In the genomic region with DNA sequence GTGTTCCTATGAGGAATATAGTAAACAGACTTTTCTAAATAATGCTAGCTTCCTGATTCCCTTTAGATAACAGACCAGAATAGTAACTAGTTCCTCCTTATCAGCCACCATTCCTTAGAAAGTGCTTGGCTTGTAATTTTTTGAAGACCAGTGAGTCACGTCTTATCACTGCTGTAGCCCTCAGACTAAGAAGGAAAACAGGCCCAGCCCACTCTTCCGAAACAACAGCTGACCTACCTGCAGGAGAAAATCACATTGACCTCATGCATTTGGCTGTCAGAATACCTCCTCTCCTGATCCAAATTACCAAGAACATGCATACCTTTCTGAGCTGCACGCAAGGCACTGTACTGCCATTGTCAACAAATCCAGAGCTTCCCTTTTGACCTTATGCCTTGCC, we compare ENCODE assay signal across 14 mouse cellular contexts. TPM values are rescaled to one million over a fixed set of nuclear protein-coding genes. Genes with fewer than 3 reads are reported as not detected.
DNase-seq lines count a peak whose midpoint lies in the region; ATAC-seq and TF ChIP-seq lines count a peak whose summit lies in the region.
"Had no signal": no experiment of that assay in that cellular context is flagged by ENCODE, and none has a peak within 500 bp of the region (broad histone marks: within the 10 kb centered on the region; RNA-seq: fewer than 3 reads in every experiment).

No protein-coding gene starts in this region.

- no peak for TF ChIP-seq POLR2A in heart, adult 2 months (IDR thresholded peaks at IDR 0.05; ENCODE audit: insufficient read depth, low read depth, low read length)

- H3K27ac ChIP-seq in heart, adult 2 months, result peak overlapping the region; percentile 85
- no peak overlapping the region for H3K27ac ChIP-seq in liver, embryonic 13.5 days
- peak overlapping the region; percentile 98 for H3K27ac ChIP-seq in heart, postnatal 0 days (ENCODE audit: low read depth)
- H3K27ac ChIP-seq in stomach, postnatal 0 days (replicated peaks), result 0 out of 2 replicates have a peak overlapping the region, but pooled peaks have one; percentile 0

- intact Hi-C loops in heart, adult 2 months (cut with DNase I), result no loop called here

- ATAC-seq in liver, embryonic 13.5 days (ENCODE audit: low read depth), result 0 out of 2 replicates have a peak, but pooled peaks have one; percentile 43
- no peak for ATAC-seq in heart, postnatal 0 days (ENCODE audit: insufficient read depth, low read depth)
- peak; percentile 47; the same call in 1 of the 2 replicates for ATAC-seq in stomach, postnatal 0 days (ENCODE audit: low FRiP score, low TSS enrichment)
- ATAC-seq: midbrain, embryonic 16.5 days had no signal

- no peak overlapping the region for H3K9ac ChIP-seq in heart, adult 2 months (ENCODE audit: low read depth, low read length)
- H3K9ac ChIP-seq in liver, embryonic 13.5 days, result no peak overlapping the region
- no peak overlapping the region for H3K9ac ChIP-seq in heart, postnatal 0 days (replicated peaks; ENCODE audit: low read depth, low read length)
- H3K9ac ChIP-seq in stomach, postnatal 0 days (ENCODE audit: low read length), result no peak overlapping the region
- H3K9ac ChIP-seq: neural tube, embryonic 13.5 days had no signal

- peaks cover 30% of the 10 kb centered on the region for H3K4me1 ChIP-seq in heart, adult 2 months (ENCODE audit: control insufficient read depth, insufficient read depth, low read length)
- peaks cover 29% of the 10 kb centered on the region for H3K4me1 ChIP-seq in liver, embryonic 13.5 days (replicated peaks)
- peaks cover 69% of the 10 kb centered on the region for H3K4me1 ChIP-seq in heart, postnatal 0 days (ENCODE audit: control insufficient read depth, insufficient read depth)
- no peaks in the 10 kb centered on the region; the same call in 1 of the 2 replicates for H3K4me1 ChIP-seq in stomach, postnatal 0 days (replicated peaks; ENCODE audit: control insufficient read depth, insufficient read depth)

- H3K27me3 ChIP-seq in heart, adult 2 months (ENCODE audit: control insufficient read depth, insufficient read depth, low read length), result no peaks in the 10 kb centered on the region
- H3K27me3 ChIP-seq in liver, embryonic 13.5 days, result no peaks in the 10 kb centered on the region
- no peaks in the 10 kb centered on the region for H3K27me3 ChIP-seq in heart, postnatal 0 days (ENCODE audit: control insufficient read depth, insufficient read depth, low read length)
- H3K27me3 ChIP-seq in stomach, postnatal 0 days (ENCODE audit: control insufficient read depth, insufficient read depth, low read length), result no peaks in the 10 kb centered on the region
- H3K27me3 ChIP-seq: neural tube, embryonic 13.5 days had no signal

- H3K9me3 ChIP-seq in liver, embryonic 13.5 days (replicated peaks), result no peaks in the 10 kb centered on the region
- no peaks in the 10 kb centered on the region for H3K9me3 ChIP-seq in heart, postnatal 0 days (replicated peaks; ENCODE audit: control insufficient read depth, low read length)
- H3K9me3 ChIP-seq in stomach, postnatal 0 days (ENCODE audit: control insufficient read depth, low read length), result no peaks in the 10 kb centered on the region
- H3K9me3 ChIP-seq: limb, embryonic 10.5 days; neural tube, embryonic 13.5 days had no signal

- TF ChIP-seq EP300 in heart, adult 2 months (IDR thresholded peaks at IDR 0.05; ENCODE audit: insufficient read depth, low read depth, low read length), result no peak
- no peak for TF ChIP-seq EP300 in heart, postnatal 0 days (IDR thresholded peaks at IDR 0.05; ENCODE audit: low read depth)
- TF ChIP-seq EP300 in stomach, postnatal 0 days (optimal IDR thresholded peaks at IDR 0.05), result no peak

- no peak for TF ChIP-seq CTCF in heart, adult 2 months (IDR thresholded peaks at IDR 0.05)
- no peak for TF ChIP-seq CTCF in heart, postnatal 0 days (IDR thresholded peaks at IDR 0.05; ENCODE audit: low read depth)
- TF ChIP-seq CTCF in stomach, postnatal 0 days (IDR thresholded peaks at IDR 0.05; ENCODE audit: low read depth), result no peak

- no peak for DNase-seq in heart, adult 2 months
- DNase-seq in heart, postnatal 4 days, result no peak
- no peak for DNase-seq in liver, embryonic 13.5 days
- no peak for DNase-seq in liver
- DNase-seq in heart, postnatal 0 days (ENCODE audit: low spot score), result no peak
- no peak for DNase-seq in stomach, postnatal 0 days (ENCODE audit: low spot score)
- DNase-seq in thymus, postnatal 0 days (ENCODE audit: low spot score), result no peak
- DNase-seq in layer of hippocampus, adult 9-11 months, result no peak
- DNase-seq: B cell, adult 2 months; cerebellum, adult 8-10 months; lung, postnatal 4 days had no signal

- H3K79me2 ChIP-seq in heart, adult 2 months (replicated peaks; ENCODE audit: control insufficient read depth, insufficient read depth, low read length), result peaks cover 9% of the 10 kb centered on the region

- peaks cover 31% of the 10 kb centered on the region for H3K36me3 ChIP-seq in heart, adult 2 months (ENCODE audit: control insufficient read depth, insufficient read depth, low read length)
- no peaks in the 10 kb centered on the region for H3K36me3 ChIP-seq in liver, embryonic 13.5 days
- H3K36me3 ChIP-seq in heart, postnatal 0 days (replicated peaks; ENCODE audit: control insufficient read depth, insufficient read depth, low read length), result no peaks in the 10 kb centered on the region
- 0 out of 2 replicates have a peak, but pooled peaks cover 2% of the 10 kb centered on the region for H3K36me3 ChIP-seq in stomach, postnatal 0 days (ENCODE audit: control insufficient read depth, insufficient read depth, low read length)
- H3K36me3 ChIP-seq: neural tube, embryonic 13.5 days had no signal

- 19% methylated on average over 3 of the region's 3 CpGs for WGBS in heart, adult 2 months
- 33% methylated on average over 3 of the region's 3 CpGs for WGBS in liver, embryonic 13.5 days (ENCODE audit: insufficient replicate concordance)
- WGBS in heart, postnatal 0 days, result 17% methylated on average over 3 of the region's 3 CpGs
- WGBS in stomach, postnatal 0 days, result 48% methylated on average over 3 of the region's 3 CpGs

- no peak overlapping the region for H3K4me2 ChIP-seq in liver, embryonic 13.5 days
- no peak overlapping the region for H3K4me2 ChIP-seq in heart, postnatal 0 days (ENCODE audit: low read depth, low read length)
- H3K4me2 ChIP-seq in stomach, postnatal 0 days (replicated peaks; ENCODE audit: low read depth), result no peak overlapping the region
- H3K4me2 ChIP-seq: neural tube, embryonic 13.5 days had no signal

- no peak overlapping the region for H3K4me3 ChIP-seq in heart, adult 2 months
- H3K4me3 ChIP-seq in liver, embryonic 13.5 days (replicated peaks), result no peak overlapping the region
- H3K4me3 ChIP-seq in heart, postnatal 0 days (ENCODE audit: low read depth, low read length), result no peak overlapping the region
- H3K4me3 ChIP-seq in stomach, postnatal 0 days (ENCODE audit: low read depth, low read length), result no peak overlapping the region
- H3K4me3 ChIP-seq: limb, embryonic 10.5 days; neural tube, embryonic 13.5 days had no signal

RNA-seq across cellular contexts. Expression of a gene that starts 32.5 kb away (rescaled TPM):
- 10 to 100 TPM; 32.5 to 33.8 TPM for total RNA-seq in heart, adult 2 months (2021)
- polyA plus RNA-seq in heart, adult 2 months (2012; rRNA removed), result 15.6 and 22.9 TPM in 2 replicates
- 10 to 100 TPM; 71.9 to 74.5 TPM for total RNA-seq in heart, postnatal 4 days (2021)
- polyA plus RNA-seq in liver, embryonic 13.5 days (2015; fragmentation: Nextera tagmentation; extraction: Ambion mirVana), result 1.7 and 2.3 TPM in 2 replicates
- total RNA-seq in heart, postnatal 0 days (2014; rRNA removed; ENCODE audit: low replicate concordance), result 57.5 and 67.6 TPM in 2 replicates
- polyA plus RNA-seq in heart, postnatal 0 days (2015; fragmentation: Nextera tagmentation; extraction: Ambion mirVana), result 9.7 and 10.0 TPM in 2 replicates
- polyA plus RNA-seq in stomach, postnatal 0 days (2015; fragmentation: Nextera tagmentation; extraction: Ambion mirVana), result 3.8 and 4.1 TPM in 2 replicates
- 3.8 and 4.0 TPM in 2 replicates for polyA plus RNA-seq in thymus, postnatal 0 days (2015; fragmentation: Nextera tagmentation; extraction: Ambion mirVana)
